Mouse (Mus musculus): ENCODE data around the gene Tm6sf1. TPM values are rescaled to one million over a fixed set of nuclear protein-coding genes. Genes with fewer than 3 reads are reported as not detected.

The Tm6sf1 gene
- polyA plus RNA-seq, 1 experiment: not detected

DNA sequence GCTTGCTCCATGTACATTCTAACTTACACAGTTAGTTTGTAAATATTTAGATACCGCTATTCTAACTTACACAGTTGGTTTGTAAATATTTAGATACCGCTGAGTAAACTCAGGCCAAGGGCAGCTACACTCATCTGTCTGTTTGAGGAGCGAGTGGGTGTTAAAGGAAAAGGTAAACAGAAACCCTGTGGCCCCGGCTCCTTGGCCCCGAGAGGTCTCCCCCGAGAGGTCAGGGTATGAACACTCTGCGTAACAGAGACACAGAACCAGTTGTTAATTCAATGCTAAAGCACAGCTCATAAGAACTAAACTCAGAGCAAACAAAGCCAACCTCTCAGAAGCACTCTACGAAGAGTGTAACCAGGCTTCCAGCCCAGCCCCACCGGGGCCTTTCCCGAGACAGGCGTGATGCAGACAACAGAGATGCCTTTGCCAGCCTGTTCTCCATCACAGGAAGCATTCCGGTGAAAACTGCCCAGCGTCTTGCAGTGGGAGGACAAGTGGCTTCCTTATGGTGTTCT lies 13.8 kb downstream of the Tm6sf1 start:
- no peak overlapping the region for H3K27ac ChIP-seq (ENCODE audit: insufficient read depth, low read depth, low read length)
- H3K4me1 ChIP-seq (ENCODE audit: control insufficient read depth, insufficient read depth, low read length): peaks cover 5% of the 10 kb centered on the region; the same call in 1 of the 2 replicates
- H3K4me3 ChIP-seq (ENCODE audit: insufficient read depth, low read depth, low read length): no peak overlapping the region
- 69% methylated on average over 13 of the region's 13 CpGs for WGBS
- TF ChIP-seq POLR2A (IDR thresholded peaks at IDR 0.05; ENCODE audit: insufficient read depth, low read depth, low read length): no peak

DNA sequence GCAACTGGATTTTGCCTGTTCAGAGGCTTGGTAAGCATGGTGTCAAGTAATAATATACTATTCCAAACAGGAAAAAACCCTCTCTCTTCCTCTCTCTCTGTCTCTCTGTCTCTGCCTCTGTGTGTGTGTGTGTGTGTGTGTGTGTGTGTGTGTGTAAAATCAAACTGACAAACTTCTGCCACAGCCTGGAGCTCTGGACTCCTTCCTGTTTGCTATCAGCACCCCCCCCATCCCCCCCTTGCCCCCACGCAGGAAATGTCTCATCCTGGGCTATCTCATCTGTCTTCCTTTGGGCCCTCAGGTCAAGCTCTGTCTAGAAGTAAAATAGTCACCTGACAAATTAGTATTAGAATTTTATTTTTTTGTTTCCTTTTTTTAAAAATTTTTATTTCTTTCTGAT lies 15.0 kb downstream of the Tm6sf1 start:
- Histone ChIP-seq H3K4me1 (ENCODE audit: control insufficient read depth, insufficient read depth, low read length) (peaks cover 4% of the 10 kb centered on the region; the same call in 1 of the 2 replicates), H3K4me3 (ENCODE audit: insufficient read depth, low read depth, low read length) (no peak overlapping the region), H3K27ac (ENCODE audit: insufficient read depth, low read depth, low read length) (no peak overlapping the region)
- TF ChIP-seq CTCF (IDR thresholded peaks at IDR 0.05; ENCODE audit: insufficient read depth, low read depth, low read length) (no peak), POLR2A (IDR thresholded peaks at IDR 0.05; ENCODE audit: insufficient read depth, low read depth, low read length) (no peak)
- 87% methylated on average over 1 of the region's 1 CpGs for WGBS

DNA sequence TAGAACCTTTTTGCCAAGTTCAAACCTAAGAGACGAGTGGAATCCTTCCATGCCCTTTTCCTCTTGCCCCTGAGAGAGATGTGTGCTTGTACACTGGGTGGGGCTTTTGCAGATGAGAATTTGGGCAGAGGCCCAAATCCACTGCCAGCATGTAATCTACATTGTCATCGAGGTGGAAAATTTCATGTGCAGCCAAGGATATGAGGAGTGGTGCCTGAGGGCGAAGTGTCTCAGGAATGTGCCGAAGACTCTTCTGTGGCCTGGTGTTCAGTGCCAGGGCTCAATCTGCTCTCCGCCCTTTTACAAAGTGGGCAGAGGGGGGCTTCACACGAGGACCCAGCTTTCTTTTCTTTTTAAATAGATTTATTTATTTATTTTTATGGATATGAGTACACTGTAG lies 15.8 kb downstream of the Tm6sf1 start:
- WGBS: 53% methylated on average over 6 of the region's 6 CpGs
- no peak overlapping the region for H3K4me3 ChIP-seq (ENCODE audit: insufficient read depth, low read depth, low read length)
- no peak overlapping the region for H3K27ac ChIP-seq (ENCODE audit: insufficient read depth, low read depth, low read length)
- TF ChIP-seq POLR2A (IDR thresholded peaks at IDR 0.05; ENCODE audit: insufficient read depth, low read depth, low read length) (no peak), CTCF (IDR thresholded peaks at IDR 0.05; ENCODE audit: insufficient read depth, low read depth, low read length) (no peak)
- H3K4me1 ChIP-seq (ENCODE audit: control insufficient read depth, insufficient read depth, low read length): peaks cover 4% of the 10 kb centered on the region; the same call in 1 of the 2 replicates

DNA sequence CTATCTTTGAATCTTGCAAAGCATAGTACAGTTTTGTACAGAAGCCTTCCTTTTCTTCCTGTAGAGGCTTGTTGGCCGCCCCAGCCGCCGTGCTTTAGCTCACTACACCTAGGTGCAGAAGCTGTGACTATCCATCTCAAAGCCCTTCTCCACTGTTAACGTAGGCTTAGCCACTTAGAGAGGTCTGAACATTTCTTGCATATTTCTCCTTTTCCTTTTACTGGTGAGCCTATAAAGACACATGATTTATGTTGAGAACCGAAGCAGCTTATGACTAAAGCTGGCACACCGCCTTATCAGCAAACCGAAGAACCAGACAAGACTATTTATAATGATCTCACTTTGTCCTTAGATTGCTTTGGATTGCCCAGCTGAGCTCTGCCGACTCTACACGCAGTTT lies 16.6 kb downstream of the Tm6sf1 start:
- TF ChIP-seq CTCF (IDR thresholded peaks at IDR 0.05; ENCODE audit: insufficient read depth, low read depth, low read length): no peak
- no peak for TF ChIP-seq POLR2A (IDR thresholded peaks at IDR 0.05; ENCODE audit: insufficient read depth, low read depth, low read length)
- H3K27ac ChIP-seq (ENCODE audit: insufficient read depth, low read depth, low read length): no peak overlapping the region
- WGBS: 54% methylated on average over 9 of the region's 9 CpGs

DNA sequence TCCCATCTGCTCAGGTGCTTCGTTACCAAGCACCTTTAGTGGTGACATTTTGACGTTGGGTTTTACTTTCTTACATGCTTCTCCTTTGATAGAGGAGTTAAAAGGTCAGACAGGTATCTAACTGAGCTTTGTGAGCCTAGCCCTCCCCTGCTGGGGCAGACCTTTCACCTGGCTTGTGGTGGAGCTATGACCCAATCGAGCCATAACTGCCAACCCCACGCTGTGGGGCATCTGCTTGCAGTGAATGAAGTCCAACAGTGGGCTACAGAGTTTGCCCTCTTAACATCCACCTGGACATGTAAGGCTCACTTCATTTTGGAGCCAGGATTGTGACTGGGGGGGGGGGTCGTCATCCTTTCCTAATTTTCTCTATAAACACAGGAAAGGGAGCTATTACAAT lies 21.5 kb downstream of the Tm6sf1 start:
- WGBS: 86% methylated on average over 5 of the region's 5 CpGs
- Histone ChIP-seq H3K4me1 (ENCODE audit: control insufficient read depth, insufficient read depth, low read length) (peaks cover 2% of the 10 kb centered on the region; the same call in 1 of the 2 replicates), H3K4me3 (ENCODE audit: insufficient read depth, low read depth, low read length) (no peak overlapping the region), H3K27ac (ENCODE audit: insufficient read depth, low read depth, low read length) (no peak overlapping the region)
- TF ChIP-seq CTCF (IDR thresholded peaks at IDR 0.05; ENCODE audit: insufficient read depth, low read depth, low read length) (no peak), POLR2A (IDR thresholded peaks at IDR 0.05; ENCODE audit: insufficient read depth, low read depth, low read length) (no peak)

More for the DNA sequence above, 16.6 kb downstream of the Tm6sf1 start:
- H3K4me3 ChIP-seq (ENCODE audit: insufficient read depth, low read depth, low read length): no peak overlapping the region
- peaks cover 4% of the 10 kb centered on the region; the same call in 1 of the 2 replicates for H3K4me1 ChIP-seq (ENCODE audit: control insufficient read depth, insufficient read depth, low read length)

DNA sequence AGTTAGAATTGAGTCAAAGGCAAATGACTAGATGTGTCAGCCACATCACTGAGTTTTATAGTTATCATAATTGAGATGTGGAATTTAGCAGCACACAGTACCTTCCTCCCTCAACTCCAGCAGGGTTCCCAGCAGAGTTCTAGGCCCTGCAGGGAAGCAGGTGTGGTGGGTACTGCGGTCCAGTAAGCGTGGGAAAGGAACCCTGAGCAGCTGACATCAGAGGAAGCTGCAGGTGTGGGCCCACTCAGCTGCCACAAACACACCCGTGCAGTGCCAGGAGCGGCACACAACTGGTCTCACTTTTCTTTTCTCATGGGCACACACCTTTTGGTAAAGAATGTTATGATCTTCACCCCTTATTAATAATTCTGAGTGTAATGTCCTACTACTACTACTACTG lies 22.0 kb downstream of the Tm6sf1 start:
- H3K27ac ChIP-seq (ENCODE audit: insufficient read depth, low read depth, low read length): no peak overlapping the region
- 92% methylated on average over 4 of the region's 4 CpGs for WGBS
- no peak for TF ChIP-seq POLR2A (IDR thresholded peaks at IDR 0.05; ENCODE audit: insufficient read depth, low read depth, low read length)
- TF ChIP-seq CTCF (IDR thresholded peaks at IDR 0.05; ENCODE audit: insufficient read depth, low read depth, low read length): no peak
- H3K4me3 ChIP-seq (ENCODE audit: insufficient read depth, low read depth, low read length): no peak overlapping the region
- peaks cover 2% of the 10 kb centered on the region; the same call in 1 of the 2 replicates for H3K4me1 ChIP-seq (ENCODE audit: control insufficient read depth, insufficient read depth, low read length)

DNA sequence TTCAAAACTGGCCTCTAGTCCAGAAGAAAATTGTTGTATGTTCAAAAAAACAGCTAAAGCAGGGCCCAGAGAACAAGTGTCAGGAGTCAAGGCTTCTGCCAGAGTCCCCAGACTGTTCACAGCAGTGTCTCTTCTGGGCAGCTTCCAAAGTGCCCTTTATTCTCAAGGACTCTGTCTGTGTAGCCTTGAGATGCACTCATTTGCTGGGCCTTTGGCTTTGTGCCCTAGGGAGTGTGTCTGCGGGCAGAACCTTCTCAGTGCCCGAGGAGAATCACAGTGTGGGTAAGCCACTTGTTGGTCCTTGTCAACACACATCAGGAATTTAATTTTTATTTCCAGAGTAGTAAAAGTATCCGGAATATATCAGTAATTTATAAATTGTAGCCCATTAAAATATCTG lies 22.8 kb downstream of the Tm6sf1 start:
- TF ChIP-seq CTCF (IDR thresholded peaks at IDR 0.05; ENCODE audit: insufficient read depth, low read depth, low read length) (no peak), POLR2A (IDR thresholded peaks at IDR 0.05; ENCODE audit: insufficient read depth, low read depth, low read length) (no peak)
- WGBS: 39% methylated on average over 3 of the region's 3 CpGs
- Histone ChIP-seq H3K27ac (ENCODE audit: insufficient read depth, low read depth, low read length) (no peak overlapping the region), H3K4me3 (ENCODE audit: insufficient read depth, low read depth, low read length) (no peak overlapping the region), H3K4me1 (ENCODE audit: control insufficient read depth, insufficient read depth, low read length) (peaks cover 4% of the 10 kb centered on the region; the same call in 1 of the 2 replicates)

DNA sequence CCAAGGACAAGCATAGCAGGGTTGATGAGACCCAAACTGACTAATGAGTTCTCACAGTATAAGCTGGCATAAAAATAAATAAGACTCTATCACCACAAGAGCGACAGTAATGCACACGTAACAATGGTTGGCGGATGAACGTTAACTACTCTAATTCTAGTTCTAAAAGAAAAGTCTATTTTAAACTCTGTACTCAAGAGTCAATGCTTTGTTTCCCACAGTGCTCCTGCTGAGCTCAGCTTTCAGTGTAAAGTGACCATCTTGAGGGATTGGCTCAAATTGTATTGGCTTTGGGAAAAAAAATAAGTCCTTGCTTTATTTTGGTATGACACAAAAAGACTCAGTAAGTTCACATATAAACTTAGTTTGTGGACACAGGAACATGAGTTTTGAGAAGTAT lies 26.3 kb downstream of the Tm6sf1 start:
- no peak for TF ChIP-seq POLR2A (IDR thresholded peaks at IDR 0.05; ENCODE audit: insufficient read depth, low read depth, low read length)
- no peak for TF ChIP-seq CTCF (IDR thresholded peaks at IDR 0.05; ENCODE audit: insufficient read depth, low read depth, low read length)
- WGBS: 30% methylated on average over 4 of the region's 4 CpGs
- Histone ChIP-seq H3K27ac (ENCODE audit: insufficient read depth, low read depth, low read length) (no peak overlapping the region), H3K4me3 (ENCODE audit: insufficient read depth, low read depth, low read length) (no peak overlapping the region), H3K4me1 (ENCODE audit: control insufficient read depth, insufficient read depth, low read length) (peaks cover 4% of the 10 kb centered on the region; the same call in 1 of the 2 replicates)

DNA sequence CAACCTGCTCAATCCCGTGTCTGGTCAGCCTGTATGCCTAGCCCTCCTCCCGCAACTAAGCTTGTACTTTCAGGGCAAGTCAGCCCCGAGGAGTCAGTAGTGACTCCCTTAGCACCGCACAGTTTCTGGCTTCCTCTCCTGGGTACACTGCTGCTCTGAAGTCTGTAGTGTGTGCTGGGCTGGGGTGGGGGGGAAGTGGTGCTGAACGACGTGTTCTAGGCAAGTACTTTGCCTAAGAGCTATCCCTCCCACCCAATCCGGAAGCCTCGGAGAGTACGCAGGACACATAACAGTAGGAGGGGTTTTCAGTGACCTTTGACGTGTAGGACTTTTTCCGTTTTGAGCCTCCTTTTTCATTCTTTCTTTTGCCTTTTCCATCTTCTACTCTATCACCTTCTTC lies 40.6 kb downstream of the Tm6sf1 start:
- Histone ChIP-seq H3K4me1 (ENCODE audit: control insufficient read depth, insufficient read depth, low read length) (peaks cover 3% of the 10 kb centered on the region; the same call in 1 of the 2 replicates), H3K4me3 (ENCODE audit: insufficient read depth, low read depth, low read length) (no peak overlapping the region), H3K27ac (ENCODE audit: insufficient read depth, low read depth, low read length) (no peak overlapping the region)
- 77% methylated on average over 11 of the region's 11 CpGs for WGBS
- TF ChIP-seq CTCF (IDR thresholded peaks at IDR 0.05; ENCODE audit: insufficient read depth, low read depth, low read length) (no peak), POLR2A (IDR thresholded peaks at IDR 0.05; ENCODE audit: insufficient read depth, low read depth, low read length) (no peak)
